Mouse (Mus musculus) myocyte (in vitro differentiated cells): Measurements from ENCODE around the gene Acat3.

ENCODE experiments used
- MAX ChIP-seq: IDR thresholded peaks from one replicate; pipeline ENCODE4 v1.6.1; 2011; ENCODE audit warnings: low read depth, mild to moderate bottlenecking, control low read depth
- MYOD1 ChIP-seq, 3 experiments: IDR thresholded peaks; one replicate each; pipeline ENCODE4 v1.6.1; 2011; ENCODE audit warnings: control low read depth in 2 of 3, low read depth in 2 of 3, mild to moderate bottlenecking in 2 of 3, moderate library complexity in 1 of 3; ENCODE audit not compliant: insufficient read length in 2 of 3, control insufficient read depth in 1 of 3
- MYOG ChIP-seq, 3 experiments: IDR thresholded peaks; one replicate each; pipeline ENCODE4 v1.6.1; 2011; ENCODE audit warnings: control low read depth in 2 of 3, low read depth in 2 of 3, mild to moderate bottlenecking in 2 of 3; ENCODE audit not compliant: insufficient read length in 2 of 3, control insufficient read depth in 1 of 3, insufficient read depth in 1 of 3
- POLR2A ChIP-seq: IDR thresholded peaks from one replicate; pipeline ENCODE4 v1.6.1; 2011; ENCODE audit warnings: low read depth, mild to moderate bottlenecking, control low read depth, moderate library complexity; ENCODE audit not compliant: insufficient read length

- TF ChIP-seq MYOG (IDR thresholded peaks at IDR 0.05; ENCODE audit: control insufficient read depth in 1 of 3, insufficient read depth in 1 of 3, insufficient read length in 2 of 3, low read depth in 2 of 3) (peak in 1 of 3 experiments; percentile 48), POLR2A (no peak), MAX (no peak), MYOD1 (IDR thresholded peaks at IDR 0.05; ENCODE audit: control insufficient read depth in 1 of 3, insufficient read length in 2 of 3, low read depth in 2 of 3) (peak in 1 of 3 experiments; percentile 4)
These were observed at the start of gene Acat3 for GRCm38 (mm10) chr17:12940151-12940805.
